Mouse (Mus musculus) embryo, embryonic 11.5 days (tissue): ENCODE results near the gene Slc16a13.

ENCODE experiments used
- DNase-seq: peaks from one replicate; pipeline ENCODE4 v3.0.0-alpha.2; 2012; ENCODE audit warnings: low read depth, low spot score

Gene Slc16a13

GRCm38 (mm10) chr11:70232546-70232945 lies 11.7 kb upstream of the Slc16a13 start:
- DNase-seq = no peak

GRCm38 (mm10) chr11:70230239-70230727 lies 9.4 kb upstream of the Slc16a13 start:
- peak; percentile 71 for DNase-seq

GRCm38 (mm10) chr11:70229260-70230010 lies 8.6 kb upstream of the Slc16a13 start, which contains the start of gene Bcl6b:
Bcl6b (minus strand) TSS chr11:70229798.
- no peak for DNase-seq

- peak; percentile 68 for DNase-seq
These were observed 8.0 kb upstream of the Slc16a13 start for GRCm38 (mm10) chr11:70228828-70229227.

- DNase-seq = no peak
These were observed 6.9 kb upstream of the Slc16a13 start for GRCm38 (mm10) chr11:70227661-70228245.

GRCm38 (mm10) chr11:70227126-70227525 lies 6.3 kb upstream of the Slc16a13 start:
- no peak for DNase-seq

DNA sequence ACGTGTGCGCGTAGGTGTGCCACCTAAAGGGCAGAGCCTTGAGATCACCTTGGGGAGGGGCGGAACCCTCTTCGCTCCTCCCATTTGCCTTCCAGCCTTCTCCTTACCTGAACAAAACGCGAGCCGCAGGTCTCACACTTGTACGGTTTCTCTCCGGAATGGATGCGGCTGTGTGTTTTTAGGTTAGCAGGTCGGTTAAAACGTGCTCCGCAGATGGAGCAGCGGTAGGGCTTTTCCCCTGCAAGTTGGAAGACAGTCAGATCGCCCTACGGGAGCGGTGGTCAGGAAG lies 5.7 kb upstream of the Slc16a13 start:
- no peak for DNase-seq

GRCm38 (mm10) chr11:70225798-70226601 lies 5.1 kb upstream of the Slc16a13 start:
- DNase-seq = no peak

DNA sequence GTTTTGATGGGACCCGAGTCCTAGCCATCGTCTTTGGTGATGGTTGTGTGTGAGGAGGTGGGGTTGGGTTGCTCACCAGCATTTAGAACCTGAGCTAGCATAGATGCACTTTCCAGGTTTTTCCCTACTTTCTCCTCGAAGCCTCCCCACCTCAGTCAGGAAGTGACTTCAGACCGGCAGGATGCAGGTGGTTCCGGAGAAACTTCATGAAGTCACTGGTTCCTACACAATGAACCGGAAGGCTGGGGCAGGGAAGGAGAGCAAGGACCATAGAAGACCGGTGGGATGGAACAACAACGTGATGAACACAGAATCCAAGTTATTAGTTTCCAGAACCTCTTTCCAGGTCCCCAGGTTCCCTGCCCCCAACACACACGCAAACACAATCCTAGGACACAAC lies 2.9 kb upstream of the Slc16a13 start:
- DNase-seq = no peak

GRCm38 (mm10) chr11:70221603-70222500 lies 988 bp upstream of the Slc16a13 start:
- no peak for DNase-seq

DNA sequence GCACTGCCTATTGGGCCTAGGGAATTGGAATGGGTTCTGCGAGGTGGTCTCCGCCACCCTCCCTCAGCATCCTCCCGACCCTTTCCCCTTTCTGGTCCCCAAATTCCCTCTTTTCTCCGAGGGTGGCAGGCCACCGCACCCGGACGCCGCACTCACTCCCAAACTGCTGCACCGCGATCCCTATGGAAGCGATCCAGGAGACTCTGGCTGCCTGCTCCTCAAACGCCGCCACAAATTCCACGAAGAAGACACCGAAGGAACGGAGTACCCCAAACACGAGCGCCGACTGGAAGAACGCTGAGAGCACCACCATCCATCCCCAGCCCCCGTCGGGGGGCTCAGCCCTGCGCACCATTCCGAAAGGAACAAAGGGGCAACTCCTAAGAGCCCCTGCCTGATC lies 541 bp downstream of the Slc16a13 start:
- no peak for DNase-seq

GRCm38 (mm10) chr11:70219873-70220272 lies 991 bp downstream of the Slc16a13 start:
- DNase-seq = no peak

DNA sequence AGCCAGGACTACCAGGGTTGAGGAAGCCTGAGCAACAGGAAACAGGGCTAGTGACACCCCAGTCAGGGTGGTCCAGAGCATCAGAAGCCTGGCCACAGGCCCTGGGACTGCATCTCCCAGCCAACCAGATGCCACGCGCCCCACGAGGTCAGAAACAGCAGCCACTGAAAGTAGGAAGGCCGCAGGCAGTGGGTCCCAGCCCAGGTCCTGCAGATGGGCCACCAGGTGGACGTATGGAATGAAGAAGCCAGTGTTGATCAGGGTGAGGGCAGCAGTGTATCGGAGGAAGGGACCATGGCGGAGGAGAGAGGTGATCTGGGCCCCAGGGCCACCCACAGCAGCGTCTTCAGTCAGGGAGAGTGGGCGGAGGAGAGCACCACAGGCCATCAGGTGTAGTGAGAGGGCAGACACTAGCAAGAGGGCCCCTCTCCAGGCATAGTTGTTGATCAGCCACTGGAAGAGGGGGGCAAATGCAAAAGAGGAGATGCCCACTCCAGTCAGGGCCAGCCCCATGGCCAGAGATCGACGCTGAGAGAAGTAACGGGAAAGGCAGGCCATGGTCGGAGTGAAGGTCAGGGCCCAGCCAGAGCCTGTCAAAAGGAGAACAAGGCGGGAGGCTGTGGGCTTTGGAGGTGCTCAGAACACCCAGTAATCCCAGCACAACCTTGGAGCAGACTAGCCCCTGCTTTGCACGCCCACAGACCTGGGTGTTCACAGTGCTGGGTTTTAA lies 2.0 kb downstream of the Slc16a13 start:
- DNase-seq = no peak

GRCm38 (mm10) chr11:70218039-70218438 lies 2.8 kb downstream of the Slc16a13 start:
- no peak for DNase-seq

- no peak for DNase-seq
These were observed 4.8 kb downstream of the Slc16a13 start for GRCm38 (mm10) chr11:70216103-70216502.

- no peak for DNase-seq
These were observed 5.6 kb downstream of the Slc16a13 start for GRCm38 (mm10) chr11:70215301-70215700.

DNA sequence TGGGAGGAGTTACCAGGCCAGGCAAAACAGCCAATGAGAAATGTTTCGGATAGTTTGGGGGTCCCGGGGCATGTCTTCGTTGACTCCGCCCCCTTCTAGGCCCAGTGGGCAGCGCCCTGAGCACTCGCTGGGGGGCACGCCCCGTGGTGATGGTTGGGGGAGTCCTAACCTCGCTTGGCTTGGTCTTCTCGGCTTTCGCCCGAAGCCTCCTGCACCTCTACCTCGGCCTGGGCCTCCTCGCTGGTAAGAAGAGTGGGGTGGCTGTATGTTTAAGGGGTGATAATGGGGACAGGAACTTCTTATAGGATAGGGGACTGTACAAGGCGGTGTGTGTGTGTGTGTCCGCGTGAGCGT lies 6.0 kb downstream of the Slc16a13 start:
- DNase-seq = no peak

GRCm38 (mm10) chr11:70214191-70214855 lies 6.5 kb downstream of the Slc16a13 start:
- no peak for DNase-seq

- DNase-seq = no peak
These were observed 7.1 kb downstream of the Slc16a13 start for GRCm38 (mm10) chr11:70213736-70214135.

DNA sequence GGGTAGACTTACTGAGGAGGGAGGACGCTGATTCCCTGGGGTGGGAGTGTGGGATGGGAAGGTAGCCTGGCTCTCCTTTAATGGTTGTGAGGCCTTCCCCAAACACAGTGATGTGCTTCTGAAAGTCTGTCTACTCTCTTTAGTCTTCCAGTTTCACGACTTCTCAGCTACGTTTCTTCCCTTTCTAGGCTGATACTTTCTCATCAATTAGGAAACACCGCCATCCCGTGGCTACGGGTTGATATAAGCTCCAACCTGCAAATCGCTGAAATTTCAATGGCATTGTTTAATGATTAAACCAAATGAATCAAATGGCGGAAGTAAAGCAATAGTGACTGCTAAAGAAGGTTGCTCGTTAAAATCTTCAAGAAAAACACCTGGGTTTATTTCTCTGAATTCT lies 8.0 kb downstream of the Slc16a13 start:
- no peak for DNase-seq
